ENCODE assay signal across 17 mouse cellular contexts in the genomic region with DNA sequence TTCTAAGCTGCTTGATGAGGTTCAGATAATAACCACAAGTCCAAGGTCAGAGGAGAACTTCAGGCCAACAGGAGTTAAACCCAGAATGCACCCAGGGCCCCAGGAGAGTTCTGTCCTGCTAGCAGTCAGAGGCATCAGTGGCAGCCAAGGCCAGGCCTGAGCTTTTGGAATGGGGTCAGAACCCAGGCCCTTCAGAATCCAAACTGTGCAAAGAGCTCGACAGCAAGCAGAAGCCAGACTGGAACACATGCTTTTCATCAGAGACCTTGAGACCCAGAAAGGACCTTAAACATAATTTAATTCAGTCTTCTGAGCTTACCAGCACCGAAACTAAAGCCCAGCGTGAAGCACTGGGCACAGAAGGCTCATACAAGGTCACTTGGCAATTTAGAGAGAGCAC.
DNase-seq lines count a peak whose midpoint lies in the region; ATAC-seq lines count a peak whose summit lies in the region.
"Had no signal": no experiment of that assay in that cellular context is flagged by ENCODE, and none has a peak within 500 bp of the region (broad histone marks: within the 10 kb centered on the region; RNA-seq: fewer than 3 reads in every experiment).

No protein-coding gene starts in this region.

- WGBS in forebrain, embryonic 10.5 days = 41% methylated on average over 3 of the region's 3 CpGs
- 33% methylated on average over 3 of the region's 3 CpGs for WGBS in forebrain, embryonic 12.5 days

- H3K9ac ChIP-seq in forebrain, embryonic 12.5 days = no peak overlapping the region
- H3K9ac ChIP-seq: heart, embryonic 15.5 days; hindbrain, embryonic 14.5 days; liver, embryonic 14.5 days had no signal

- H3K27me3 ChIP-seq in forebrain, embryonic 10.5 days (ENCODE audit: poor library complexity, severe bottlenecking) = no peaks in the 10 kb centered on the region
- H3K27me3 ChIP-seq in forebrain, embryonic 12.5 days = no peaks in the 10 kb centered on the region
- H3K27me3 ChIP-seq: heart, embryonic 15.5 days had no signal

- H3K9me3 ChIP-seq in forebrain, embryonic 10.5 days = no peaks in the 10 kb centered on the region
- H3K9me3 ChIP-seq in forebrain, embryonic 12.5 days = no peaks in the 10 kb centered on the region
- H3K9me3 ChIP-seq: heart, embryonic 15.5 days had no signal

- DNase-seq in forebrain, embryonic 10.5 days (ENCODE audit: extremely low spot score, low spot score) = no peak
- DNase-seq in kidney, adult 11 months = peak; percentile 24
- DNase-seq in kidney, postnatal 14 days = no peak
- peak; percentile 77 to 87 for DNase-seq in adrenal gland, adult (ENCODE audit: inconsistent age in 2 of 2, low spot score in 1 of 2)
- no peak for DNase-seq in c-Kit-positive CD71-positive TER-119-positive erythroid progenitor cells, embryonic 14.5 days (ENCODE audit: low spot score)
- no peak for DNase-seq in layer of hippocampus, postnatal 10 days (ENCODE audit: low spot score in 2 of 2)
- DNase-seq: cerebellum, adult 9-10 months; layer of hippocampus, adult 9-11 months; right cerebral cortex, postnatal 25 days had no signal

- no peaks in the 10 kb centered on the region for H3K36me3 ChIP-seq in forebrain, embryonic 10.5 days (replicated peaks)
- no peaks in the 10 kb centered on the region for H3K36me3 ChIP-seq in forebrain, embryonic 12.5 days (replicated peaks)
- H3K36me3 ChIP-seq: heart, embryonic 15.5 days had no signal

- no peak overlapping the region for H3K4me2 ChIP-seq in forebrain, embryonic 12.5 days
- H3K4me2 ChIP-seq: heart, embryonic 15.5 days; hindbrain, embryonic 14.5 days had no signal

- peaks cover 16% of the 10 kb centered on the region for H3K4me1 ChIP-seq in forebrain, embryonic 10.5 days
- H3K4me1 ChIP-seq in forebrain, embryonic 12.5 days = 0 out of 2 replicates have a peak, but pooled peaks cover 2% of the 10 kb centered on the region
- peaks cover 6% of the 10 kb centered on the region; the same call in 1 of the 2 replicates for H3K4me1 ChIP-seq in brown adipose tissue, adult 24 weeks (ENCODE audit: control insufficient read depth, insufficient read depth, insufficient read length, low read length)
- H3K4me1 ChIP-seq: heart, embryonic 15.5 days had no signal

- H3K27ac ChIP-seq in forebrain, embryonic 10.5 days = 0 out of 2 replicates have a peak overlapping the region, but pooled peaks have one; percentile 15
- H3K27ac ChIP-seq in forebrain, embryonic 12.5 days = no peak overlapping the region
- peak overlapping the region; percentile 80 for H3K27ac ChIP-seq in brown adipose tissue, adult 24 weeks (replicated peaks; ENCODE audit: low read depth, low read length)
- H3K27ac ChIP-seq: heart, embryonic 15.5 days; hindbrain, embryonic 14.5 days; liver, embryonic 14.5 days had no signal

- no peak for ATAC-seq in forebrain, embryonic 12.5 days (ENCODE audit: low FRiP score)
- ATAC-seq: activated CD4-positive, CD25-positive, alpha-beta regulatory T cell, adult 4 months; lung, postnatal 0 days; midbrain, embryonic 16.5 days had no signal

- no peak overlapping the region for H3K4me3 ChIP-seq in forebrain, embryonic 10.5 days
- no peak overlapping the region for H3K4me3 ChIP-seq in forebrain, embryonic 12.5 days (replicated peaks)
- no peak overlapping the region for H3K4me3 ChIP-seq in brown adipose tissue, adult 24 weeks (ENCODE audit: insufficient read depth, low read depth, low read length)
- H3K4me3 ChIP-seq: heart, embryonic 15.5 days had no signal

Comparison
In these comparisons a context has a peak if more than half of its experiments do, and no peak if none do; other contexts are left out.
1. DNase-seq: peak in kidney, adult 11 months (single experiment) and adrenal gland, adult (2 of 2); none in forebrain, embryonic 10.5 days (single experiment), kidney, postnatal 14 days (single experiment), c-Kit-positive CD71-positive TER-119-positive erythroid progenitor cells, embryonic 14.5 days (single experiment) and layer of hippocampus, postnatal 10 days (0 of 2).